Mouse (Mus musculus) mesoderm, embryonic 11.5 days (tissue): ENCODE measurements around the gene Dglucy.

Source experiments
- DNase-seq: peaks from one replicate; pipeline ENCODE4 v3.0.0-alpha.2; 2012; ENCODE audit warnings: low read depth, low spot score

Gene Dglucy

GRCm38 (mm10) chr12:100878556-100878955, 99.7 kb downstream of the Dglucy start:
- no peak for DNase-seq

- DNase-seq = no peak
Observed at GRCm38 (mm10) chr12:100883168-100883567, 104.3 kb downstream of the Dglucy start.

- no peak for DNase-seq
Observed at GRCm38 (mm10) chr12:100885585-100885984, 106.7 kb downstream of the Dglucy start.

GRCm38 (mm10) chr12:100886877-100887276, 108.0 kb downstream of the Dglucy start:
- DNase-seq = no peak

GRCm38 (mm10) chr12:100887801-100888258, 109.0 kb downstream of the Dglucy start:
- DNase-seq = no peak

GRCm38 (mm10) chr12:100890548-100890947, 111.7 kb downstream of the Dglucy start:
- no peak for DNase-seq

- no peak for DNase-seq
Observed at GRCm38 (mm10) chr12:100895504-100895903, 116.6 kb downstream of the Dglucy start.

GRCm38 (mm10) chr12:100896661-100897060, 117.8 kb downstream of the Dglucy start:
- DNase-seq = no peak

GRCm38 (mm10) chr12:100897736-100898650, 119.1 kb downstream of the Dglucy start:
- DNase-seq = peak; percentile 26

GRCm38 (mm10) chr12:100899111-100899640, 120.3 kb downstream of the Dglucy start:
- peak; percentile 16 for DNase-seq

- no peak for DNase-seq
Observed at GRCm38 (mm10) chr12:100900901-100901300, 122.0 kb downstream of the Dglucy start.

GRCm38 (mm10) chr12:100901386-100901785, 122.5 kb downstream of the Dglucy start:
- DNase-seq = no peak

- no peak for DNase-seq
Observed at GRCm38 (mm10) chr12:100903761-100904160, 124.9 kb downstream of the Dglucy start.

GRCm38 (mm10) chr12:100906861-100907260, 128.0 kb downstream of the Dglucy start:
- DNase-seq = no peak

- DNase-seq = peak; percentile 47
Observed at GRCm38 (mm10) chr12:100907598-100908297, 128.9 kb downstream of the Dglucy start, which contains the start of gene Gpr68. Gene Gpr68, minus strand, starts transcription at chr12:100908198.

GRCm38 (mm10) chr12:100908298-100909034, 129.6 kb downstream of the Dglucy start:
- no peak for DNase-seq

GRCm38 (mm10) chr12:100909765-100910164, 130.9 kb downstream of the Dglucy start:
- no peak for DNase-seq

- no peak for DNase-seq
Observed at GRCm38 (mm10) chr12:100910731-100911130, 131.9 kb downstream of the Dglucy start.

GRCm38 (mm10) chr12:100924646-100925339, 145.9 kb downstream of the Dglucy start:
- no peak for DNase-seq

GRCm38 (mm10) chr12:100925644-100926619, 147.1 kb downstream of the Dglucy start:
- DNase-seq = peak; percentile 87
